Mouse (Mus musculus) gastrocnemius, postnatal 4 days (tissue): Measurements from ENCODE around the gene Camk2g. TPM values are rescaled to one million over a fixed set of nuclear protein-coding genes. Genes with fewer than 3 reads are reported as not detected.

Experiments
- microRNA-seq: library from miRNA; unstranded; fragments of <30 nt; microRNA quantifications from one replicate; pipeline ENCODE4 v1.2.0, GENCODE M21; 2021
- total RNA-seq, 2 experiments: library from RNA; stranded (reverse); gene quantifications; 2 replicates each; pipeline ENCODE4 v1.2.3; 2021

Camk2g gene
- total RNA-seq, 2 experiments from 2014 or later, result 92.5 to 94.3 TPM

Small RNA genes lying within 50 kb of the gene (microRNA-seq; reads per million reads assigned to microRNA genes)
- gene Mir6946, result not detected

Other genes with a start within 250 kb of the Camk2g start
- 100 to 1,000 TPM; 116 to 125 TPM for gene Ppp3cb, start 247.5 kb downstream of the Camk2g start, total RNA-seq
- gene Usp54, start 153.0 kb downstream of the Camk2g start, total RNA-seq, result 10 to 100 TPM; 12.6 to 14.3 TPM
- gene Myoz1, start 137.5 kb downstream of the Camk2g start, total RNA-seq, result 1,000 to 10,000 TPM; 1,287 to 1,360 TPM
- gene Synpo2l, start 125.7 kb downstream of the Camk2g start, total RNA-seq, result 100 to 1,000 TPM; 274 to 291 TPM
- 10 to 100 TPM; 95.4 to 97.9 TPM for gene Sec24c, start 119.8 kb downstream of the Camk2g start, total RNA-seq
- gene Fut11, start 99.1 kb downstream of the Camk2g start, total RNA-seq, result 10 to 100 TPM; 16.0 to 16.4 TPM
- gene Chchd1, start 91.1 kb downstream of the Camk2g start, total RNA-seq, result 10 to 100 TPM; 78.0 to 85.7 TPM
- 10 to 100 TPM; 81.5 to 83.6 TPM for gene Zswim8, start 86.5 kb downstream of the Camk2g start, total RNA-seq
- gene Ndst2, start 59.5 kb downstream of the Camk2g start, total RNA-seq, result 10 to 100 TPM; 22.8 to 26.7 TPM
- 10 to 100 TPM; 25.8 to 28.2 TPM for gene Plau, start 42.6 kb upstream of the Camk2g start, total RNA-seq
- 100 to 1,000 TPM; 132 to 140 TPM for gene Vcl, start 135.3 kb upstream of the Camk2g start, total RNA-seq